Mouse (Mus musculus): Measurements from ENCODE around the gene 2210407C18Rik. TPM values are rescaled to one million over a fixed set of nuclear protein-coding genes. Genes with fewer than 3 reads are reported as not detected.

2210407C18Rik gene
- total RNA-seq (2012; rRNA removed) = not detected in 2 replicates
- not detected for polyA plus RNA-seq (2012; ENCODE audit: insufficient read depth in 1 of 2, insufficient read length in 2 of 2, low read depth in 1 of 2, low replicate concordance in 2 of 2, missing spikeins in 1 of 2)

DNA sequence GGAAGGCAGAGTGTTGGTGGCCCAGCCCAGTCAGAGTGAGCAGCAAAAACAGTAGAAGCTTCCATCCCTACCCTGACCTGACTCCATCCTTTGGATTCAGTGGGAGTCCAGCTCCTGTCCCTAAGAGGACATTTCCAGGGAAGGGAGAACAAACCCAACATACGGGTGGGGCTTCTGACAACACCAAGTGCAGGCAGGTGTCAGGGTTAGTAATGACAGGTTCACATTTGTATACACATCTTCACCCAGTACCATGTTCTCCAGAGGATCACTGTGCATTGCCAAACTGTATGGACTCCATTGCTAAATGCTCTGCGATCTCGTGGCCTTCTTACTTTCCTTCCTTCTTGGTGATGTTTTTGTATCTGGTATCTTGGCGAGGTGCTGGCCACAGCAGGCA lies at the start of gene 2210407C18Rik:
TSS of gene 2210407C18Rik (minus strand) at position 101 of the 400 bp plus-strand sequence.
- Histone ChIP-seq H3K36me3 (ENCODE audit: control insufficient read depth in 1 of 2, insufficient read depth in 2 of 2, low read length in 2 of 2) (no peaks in the 10 kb centered on the region), H3K9me3 (replicated peaks; ENCODE audit: insufficient read depth, low read length) (no peaks in the 10 kb centered on the region), H3K4me1 (ENCODE audit: control insufficient read depth in 1 of 2, insufficient read depth in 2 of 2, low read length in 2 of 2) (no peaks in the 10 kb centered on the region), H3K9ac (ENCODE audit: control insufficient read depth, low read depth, low read length, poor library complexity, severe bottlenecking) (no peak within 1 kb of the TSS), H3K27ac (ENCODE audit: control insufficient read depth, low read depth, low read length) (no peak within 1 kb of the TSS), H3K4me3 (ENCODE audit: control insufficient read depth in 1 of 2, insufficient read depth in 1 of 2, low read depth in 2 of 2, low read length in 2 of 2) (no peak within 1 kb of the TSS), H3K79me2 (ENCODE audit: control insufficient read depth, insufficient read depth, low read length, poor library complexity) (no peaks in the 10 kb centered on the region), H3K27me3 (ENCODE audit: control insufficient read depth in 1 of 2, insufficient read depth in 2 of 2, low read length in 2 of 2) (peaks cover 6 to 23% of the 10 kb centered on the region in 2 experiments)
- TF ChIP-seq MXI1 (IDR thresholded peaks at IDR 0.05; ENCODE audit: low read depth, low read length) (no peak), POLR2A (IDR thresholded peaks at IDR 0.05; ENCODE audit: control insufficient read depth in 1 of 2, insufficient read depth in 1 of 2, low read depth in 1 of 2, low read length in 2 of 2, poor library complexity in 1 of 2) (no peak), TCF12 (IDR thresholded peaks at IDR 0.05; ENCODE audit: low read depth, low read length) (no peak), POLR2AphosphoS5 (IDR thresholded peaks at IDR 0.05; ENCODE audit: borderline replicate concordance, low read depth, low read length) (no peak)
- DNase-seq (ENCODE audit: low read depth, low spot score) = no peak

DNA sequence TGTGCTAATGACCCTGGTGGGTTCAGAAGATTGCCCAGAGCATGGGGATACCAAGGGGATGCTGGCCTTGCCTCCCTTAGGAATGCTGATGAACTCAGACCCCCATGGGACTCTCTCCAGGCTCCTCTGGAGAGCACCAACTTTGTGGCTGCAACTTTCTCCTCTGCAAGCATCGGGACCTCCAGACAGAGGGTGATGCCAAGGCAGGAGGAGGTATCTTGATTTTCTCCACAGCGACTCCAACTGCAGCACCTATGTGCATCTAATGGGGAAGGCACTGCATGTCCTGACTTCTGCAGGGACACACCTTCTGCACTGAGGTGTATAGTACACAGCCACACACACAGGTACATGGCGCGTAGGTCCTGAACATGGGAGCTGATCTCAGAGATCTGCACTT lies 42.7 kb upstream of the 2210407C18Rik start, which contains the start of gene Olfr322:
TSS of gene Olfr322 (plus strand) at position 187 of the 400 bp plus-strand sequence.
- Histone ChIP-seq H3K4me3 (ENCODE audit: control insufficient read depth in 1 of 2, insufficient read depth in 1 of 2, low read depth in 2 of 2, low read length in 2 of 2) (no peak within 1 kb of the TSS), H3K4me1 (ENCODE audit: control insufficient read depth in 1 of 2, insufficient read depth in 2 of 2, low read length in 2 of 2) (no peaks in the 10 kb centered on the region), H3K36me3 (ENCODE audit: control insufficient read depth in 1 of 2, insufficient read depth in 2 of 2, low read length in 2 of 2) (no peaks in the 10 kb centered on the region), H3K9ac (ENCODE audit: control insufficient read depth, low read depth, low read length, poor library complexity, severe bottlenecking) (no peak within 1 kb of the TSS), H3K9me3 (replicated peaks; ENCODE audit: insufficient read depth, low read length) (no peaks in the 10 kb centered on the region), H3K27me3 (ENCODE audit: control insufficient read depth in 1 of 2, insufficient read depth in 2 of 2, low read length in 2 of 2) (peaks cover 3 to 7% of the 10 kb centered on the region in 2 experiments), H3K79me2 (ENCODE audit: control insufficient read depth, insufficient read depth, low read length, poor library complexity) (no peaks in the 10 kb centered on the region), H3K27ac (ENCODE audit: control insufficient read depth, low read depth, low read length) (no peak within 1 kb of the TSS)
- DNase-seq (ENCODE audit: low read depth, low spot score) = no peak
- no peak for TF ChIP-seq BHLHE40 (IDR thresholded peaks at IDR 0.05; ENCODE audit: borderline replicate concordance, low read depth, low read length)
- no peak for TF ChIP-seq NRF1 (IDR thresholded peaks at IDR 0.05; ENCODE audit: insufficient read depth, low read depth, low read length, poor library complexity, severe bottlenecking)
- TF ChIP-seq TAL1 (IDR thresholded peaks at IDR 0.05; ENCODE audit: low read length) = no peak
- no peak for TF ChIP-seq MEF2A (IDR thresholded peaks at IDR 0.05; ENCODE audit: extremely low read depth, insufficient replicate concordance, low read depth, low read length, poor library complexity, severe bottlenecking)
- no peak for TF ChIP-seq JUND (IDR thresholded peaks at IDR 0.05; ENCODE audit: low read depth, low read length)
- no peak for TF ChIP-seq GATA1 (IDR thresholded peaks at IDR 0.05; ENCODE audit: low read depth, low read length)

DNA sequence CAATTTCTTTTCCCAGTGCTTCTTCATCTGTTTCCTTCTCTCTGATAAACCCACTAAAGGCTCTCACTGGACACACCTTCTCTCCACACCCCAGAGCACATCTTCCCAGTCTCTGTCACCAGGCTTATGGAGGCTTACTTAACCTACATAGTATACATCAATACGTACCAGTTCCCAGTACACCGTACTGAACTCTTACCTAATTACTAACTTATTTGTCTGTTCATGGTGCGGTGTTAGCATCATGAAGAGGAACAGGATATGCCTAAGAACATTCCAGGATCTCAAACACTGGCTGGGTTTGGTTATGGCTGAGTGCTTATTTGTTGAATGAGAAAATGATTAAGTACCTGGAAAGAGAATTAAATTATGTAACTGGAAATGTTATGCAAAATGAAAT lies 39.3 kb upstream of the 2210407C18Rik start:
- H3K4me3 ChIP-seq (ENCODE audit: control insufficient read depth in 1 of 2, insufficient read depth in 1 of 2, low read depth in 2 of 2, low read length in 2 of 2) = no peak overlapping the region
- H3K36me3 ChIP-seq (ENCODE audit: control insufficient read depth in 1 of 2, insufficient read depth in 2 of 2, low read length in 2 of 2) = no peaks in the 10 kb centered on the region
- no peaks in the 10 kb centered on the region for H3K9me3 ChIP-seq (replicated peaks; ENCODE audit: insufficient read depth, low read length)
- H3K9ac ChIP-seq (ENCODE audit: control insufficient read depth, low read depth, low read length, poor library complexity, severe bottlenecking) = no peak overlapping the region
- H3K27ac ChIP-seq (ENCODE audit: control insufficient read depth, low read depth, low read length) = no peak overlapping the region
- no peak for TF ChIP-seq NRF1 (IDR thresholded peaks at IDR 0.05; ENCODE audit: insufficient read depth, low read depth, low read length, poor library complexity, severe bottlenecking)
- no peak for TF ChIP-seq RCOR1 (IDR thresholded peaks at IDR 0.05; ENCODE audit: low read depth, low read length)
- no peak for TF ChIP-seq USF2 (IDR thresholded peaks at IDR 0.05; ENCODE audit: borderline replicate concordance in 1 of 2, insufficient read depth in 1 of 2, low read depth in 1 of 2, low read length in 2 of 2)
- TF ChIP-seq TCF12 (IDR thresholded peaks at IDR 0.05; ENCODE audit: low read depth, low read length) = no peak
- TF ChIP-seq ELF1 (IDR thresholded peaks at IDR 0.05; ENCODE audit: low read depth, low read length) = no peak
- TF ChIP-seq ZKSCAN1 (IDR thresholded peaks at IDR 0.05; ENCODE audit: low read depth, low read length) = no peak
- no peak for TF ChIP-seq MYC (IDR thresholded peaks at IDR 0.05; ENCODE audit: low read depth, low read length)
- TF ChIP-seq SMC3 (IDR thresholded peaks at IDR 0.05; ENCODE audit: low read depth, low read length) = no peak
- no peak for TF ChIP-seq GABPA (IDR thresholded peaks at IDR 0.05; ENCODE audit: low read depth, low read length)
- TF ChIP-seq EP300 (IDR thresholded peaks at IDR 0.05; ENCODE audit: low read depth in 1 of 2, low read length in 2 of 2) = no peak
- TF ChIP-seq BHLHE40 (IDR thresholded peaks at IDR 0.05; ENCODE audit: borderline replicate concordance, low read depth, low read length) = no peak
- no peak for TF ChIP-seq CHD1 (IDR thresholded peaks at IDR 0.05; ENCODE audit: low read depth, low read length)
- no peak for TF ChIP-seq ETS1 (IDR thresholded peaks at IDR 0.05; ENCODE audit: low read depth, low read length)
- TF ChIP-seq POLR2AphosphoS5 (IDR thresholded peaks at IDR 0.05; ENCODE audit: borderline replicate concordance, low read depth, low read length) = no peak
- no peak for TF ChIP-seq KAT2A (conservative IDR thresholded peaks at IDR 0.05; ENCODE audit: low read depth, low read length)
- TF ChIP-seq RAD21 (IDR thresholded peaks at IDR 0.05; ENCODE audit: low read depth, low read length) = no peak
- no peak for TF ChIP-seq MXI1 (IDR thresholded peaks at IDR 0.05; ENCODE audit: low read depth, low read length)
- H3K27me3 ChIP-seq (ENCODE audit: control insufficient read depth in 1 of 2, insufficient read depth in 2 of 2, low read length in 2 of 2) = peaks cover 0 to 1% of the 10 kb centered on the region in 2 experiments; a peak in 2 of 4 replicates
- H3K79me2 ChIP-seq (ENCODE audit: control insufficient read depth, insufficient read depth, low read length, poor library complexity) = no peaks in the 10 kb centered on the region
- H3K4me1 ChIP-seq (ENCODE audit: control insufficient read depth in 1 of 2, insufficient read depth in 2 of 2, low read length in 2 of 2) = no peaks in the 10 kb centered on the region
- no peak for DNase-seq (ENCODE audit: low read depth, low spot score)

All from MEL (cell line).